Mouse (Mus musculus) heart, embryonic 11.5 days (tissue): ENCODE measurements around the gene Smad5. TPM values are rescaled to one million over a fixed set of nuclear protein-coding genes. Genes with fewer than 3 reads are reported as not detected.
A peak's percentile ranks its signal among the peaks of the same experiment; 100 is the strongest.

Source experiments
- ATAC-seq: fragments of 200-750 bp; cut with Nextera tagmentation; replicated peaks from 2 replicates; pipeline ENCODE4 v1.8.0; 2017; ENCODE audit warnings: moderate library complexity; ENCODE audit not compliant: insufficient number of reproducible peaks, low FRiP score, low TSS enrichment
- H3K27ac ChIP-seq: fragments of 300-500 bp; sonication (generic); 2 replicates; pipeline ENCODE4 v1.5.1; 2014; ENCODE audit warnings: mild to moderate bottlenecking, low read depth, low read length
- H3K27me3 ChIP-seq: fragments of 300-500 bp; sonication (generic); 2 replicates; pipeline ENCODE4 v1.6.1; 2014; ENCODE audit warnings: mild to moderate bottlenecking, low read length, mixed read lengths; ENCODE audit not compliant: control insufficient read depth, insufficient read depth
- H3K36me3 ChIP-seq: fragments of 300-500 bp; sonication (generic); 2 replicates; pipeline ENCODE4 v1.6.1; 2014; ENCODE audit warnings: mild to moderate bottlenecking, low read length, moderate library complexity, mixed read lengths; ENCODE audit not compliant: control insufficient read depth, insufficient read depth
- H3K4me1 ChIP-seq: fragments of 300-500 bp; sonication (generic); 2 replicates; pipeline ENCODE4 v1.6.1; 2014; ENCODE audit warnings: low read length; ENCODE audit not compliant: control insufficient read depth, insufficient read depth
- H3K4me2 ChIP-seq: fragments of 300-500 bp; sonication (generic); 2 replicates; pipeline ENCODE4 v1.6.1; 2014; ENCODE audit warnings: mild to moderate bottlenecking, moderate library complexity
- H3K4me3 ChIP-seq: fragments of 300-500 bp; sonication (generic); 2 replicates; pipeline ENCODE4 v1.5.1; 2014; ENCODE audit warnings: low read depth, low read length
- H3K9ac ChIP-seq: fragments of 300-500 bp; sonication (generic); 2 replicates; pipeline ENCODE4 v1.6.1; 2014; ENCODE audit warnings: mild to moderate bottlenecking, low read depth, low read length, moderate library complexity
- H3K9me3 ChIP-seq: fragments of 300-500 bp; sonication (generic); replicated peaks from 2 replicates; pipeline ENCODE4 v1.6.1; 2016; ENCODE audit warnings: low read length; ENCODE audit not compliant: control insufficient read depth
- WGBS: fragments of 180-500 bp; shearing (Covaris S2); extraction: QIAGEN DNeasy Blood & Tissue Kit; methylation state at CpG from one replicate; pipeline ENCODE4 v1.1.7; 2014; ENCODE audit not compliant: insufficient replicate concordance; 5-methylcytosine and 5-hydroxymethylcytosine counted together
- polyA plus RNA-seq: library from polyadenylated mRNA; unstranded; fragments of >200 nt; fragmentation: Nextera tagmentation; extraction: Ambion mirVana; gene quantifications from 2 replicates; pipeline ENCODE4 v1.2.1, GENCODE M21; 2014

The Smad5 gene
- polyA plus RNA-seq, 1 experiment from 2014 or later: 25.7 TPM

GRCm38 (mm10) chr13:56696699-56697098, 6.1 kb upstream of the Smad5 start:
- Histone ChIP-seq H3K27me3 (no peaks in the 10 kb centered on the region), H3K9ac (no peak overlapping the region), H3K36me3 (no peaks in the 10 kb centered on the region), H3K4me3 (no peak overlapping the region), H3K9me3 (no peaks in the 10 kb centered on the region; the same call in 1 of the 2 replicates), H3K4me2 (no peak overlapping the region), H3K27ac (no peak overlapping the region), H3K4me1 (no peaks in the 10 kb centered on the region)
- ATAC-seq: no peak
- 71% methylated on average over 5 of the region's 5 CpGs for WGBS

- Histone ChIP-seq H3K4me2 (no peak overlapping the region), H3K27me3 (no peaks in the 10 kb centered on the region), H3K9me3 (no peaks in the 10 kb centered on the region; the same call in 1 of the 2 replicates), H3K4me1 (no peaks in the 10 kb centered on the region), H3K4me3 (no peak overlapping the region), H3K36me3 (no peaks in the 10 kb centered on the region), H3K27ac (no peak overlapping the region), H3K9ac (no peak overlapping the region)
- whole genome bisulfite sequencing: 84% methylated on average over 2 of the region's 2 CpGs
- ATAC-seq: no peak
Measured at GRCm38 (mm10) chr13:56697171-56697570, 5.6 kb upstream of the Smad5 start.

- Histone ChIP-seq H3K4me3 (no peak overlapping the region), H3K27ac (no peak overlapping the region), H3K36me3 (no peaks in the 10 kb centered on the region), H3K4me2 (no peak overlapping the region), H3K9me3 (no peaks in the 10 kb centered on the region; the same call in 1 of the 2 replicates), H3K9ac (no peak overlapping the region), H3K4me1 (peaks cover 2% of the 10 kb centered on the region; the same call in 1 of the 2 replicates), H3K27me3 (no peaks in the 10 kb centered on the region)
- WGBS: 52% methylated on average over 9 of the region's 9 CpGs
- ATAC-seq: no peak
Measured at GRCm38 (mm10) chr13:56698391-56698790, 4.4 kb upstream of the Smad5 start.

DNA sequence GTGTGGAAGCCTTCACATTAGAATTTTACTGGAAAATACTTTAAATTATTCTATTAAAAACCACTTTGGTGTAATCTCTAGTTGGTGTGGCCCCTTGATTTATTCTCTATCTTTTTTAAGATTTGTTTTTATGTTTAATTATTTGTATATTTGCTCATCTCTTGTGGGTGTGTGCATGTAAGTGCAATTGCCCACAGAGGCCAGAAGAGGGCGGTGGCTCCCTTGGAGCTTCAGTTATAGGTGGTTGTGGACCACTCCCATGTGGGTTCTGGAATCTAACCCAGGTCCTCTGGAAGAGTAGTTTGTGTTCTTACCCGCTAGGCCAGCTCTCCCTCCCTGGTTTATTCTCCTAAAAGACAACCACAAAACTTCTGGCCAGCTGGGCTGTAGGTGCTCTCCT, 3.4 kb upstream of the Smad5 start:
- H3K27me3 ChIP-seq: no peaks in the 10 kb centered on the region
- no peaks in the 10 kb centered on the region; the same call in 1 of the 2 replicates for H3K9me3 ChIP-seq
- ATAC-seq: no peak
- WGBS: 93% methylated on average over 2 of the region's 2 CpGs
- no peaks in the 10 kb centered on the region for H3K36me3 ChIP-seq
- H3K4me2 ChIP-seq: no peak overlapping the region
- H3K4me1 ChIP-seq: peaks cover 4% of the 10 kb centered on the region
- no peak overlapping the region for H3K4me3 ChIP-seq
- H3K9ac ChIP-seq: no peak overlapping the region
- no peak overlapping the region for H3K27ac ChIP-seq

DNA sequence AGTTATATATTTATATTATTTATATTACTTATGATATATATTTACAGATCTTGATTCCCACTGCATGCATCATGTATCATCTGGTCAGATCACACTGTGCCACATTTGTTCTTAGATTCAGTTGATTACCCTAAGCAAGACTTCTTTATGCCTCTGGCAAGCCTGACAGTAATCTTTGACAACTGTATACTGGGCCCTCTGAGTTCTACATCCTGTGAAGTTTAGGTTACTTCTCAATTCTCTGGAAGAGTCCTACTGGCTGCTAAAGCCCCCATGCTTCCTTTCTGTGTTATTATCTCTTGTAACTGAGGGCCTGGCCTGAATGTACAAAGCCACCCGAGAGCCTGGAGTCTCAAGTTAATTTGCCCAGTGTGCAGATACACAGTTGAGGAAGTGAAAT, 1.8 kb upstream of the Smad5 start:
- Histone ChIP-seq H3K27me3 (no peaks in the 10 kb centered on the region), H3K36me3 (no peaks in the 10 kb centered on the region), H3K4me3 (no peak overlapping the region), H3K4me1 (peaks cover 15% of the 10 kb centered on the region), H3K27ac (no peak overlapping the region), H3K9me3 (no peaks in the 10 kb centered on the region; the same call in 1 of the 2 replicates), H3K4me2 (no peak overlapping the region), H3K9ac (no peak overlapping the region)
- WGBS: 52% methylated on average over 1 of the region's 1 CpGs
- no peak for ATAC-seq

GRCm38 (mm10) chr13:56701924-56702323, 886 bp upstream of the Smad5 start:
- no peaks in the 10 kb centered on the region for H3K36me3 ChIP-seq
- H3K9me3 ChIP-seq: no peaks in the 10 kb centered on the region; the same call in 1 of the 2 replicates
- no peaks in the 10 kb centered on the region for H3K27me3 ChIP-seq
- no peak overlapping the region for H3K27ac ChIP-seq
- WGBS: 57% methylated on average over 10 of the region's 10 CpGs
- peaks cover 15% of the 10 kb centered on the region for H3K4me1 ChIP-seq
- H3K4me2 ChIP-seq: peak overlapping the region; percentile 67
- no peak for ATAC-seq
- H3K4me3 ChIP-seq: no peak overlapping the region
- no peak overlapping the region for H3K9ac ChIP-seq

DNA sequence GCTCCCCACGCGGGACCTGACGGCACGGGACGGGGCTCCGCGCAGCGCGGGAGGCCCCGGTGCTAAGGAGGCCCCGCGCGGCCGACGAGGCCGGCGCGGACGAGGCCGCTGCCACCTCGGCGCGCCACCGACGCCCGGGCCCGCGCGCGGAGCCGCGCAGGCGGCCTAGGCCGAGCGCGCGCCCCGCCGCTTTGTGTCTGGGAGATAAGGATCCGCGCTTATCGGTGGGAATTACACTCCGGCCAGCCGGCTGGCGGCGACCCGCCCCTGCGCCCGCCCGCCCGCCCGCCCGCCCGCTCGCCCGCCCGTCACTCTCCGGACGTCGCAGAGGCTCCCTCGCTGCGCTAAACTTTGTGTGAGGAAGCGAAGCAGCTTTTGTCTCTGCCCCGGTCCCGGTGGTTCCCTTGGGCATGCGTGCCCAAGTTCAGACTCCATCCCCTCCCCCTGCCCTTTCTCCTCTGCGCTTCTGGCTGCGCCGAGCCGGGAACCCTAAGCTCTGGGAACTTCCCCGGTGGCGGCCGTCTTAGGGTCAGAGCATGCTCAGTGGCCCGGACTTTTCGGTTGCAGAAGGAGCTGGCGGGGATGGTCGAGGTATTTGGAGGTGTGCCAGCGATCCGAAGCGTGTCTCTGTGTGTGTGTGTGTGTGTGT, 536 bp downstream of the Smad5 start:
- Histone ChIP-seq H3K4me1 (peaks cover 15% of the 10 kb centered on the region), H3K4me2 (peak overlapping the region; percentile 67), H3K36me3 (no peaks in the 10 kb centered on the region), H3K27me3 (no peaks in the 10 kb centered on the region), H3K4me3 (peak overlapping the region; percentile 77), H3K9ac (peak overlapping the region; percentile 96), H3K27ac (peak overlapping the region; percentile 99), H3K9me3 (no peaks in the 10 kb centered on the region; the same call in 1 of the 2 replicates)
- 0% methylated on average over 62 of the region's 80 CpGs for WGBS
- ATAC-seq: peak; percentile 76

DNA sequence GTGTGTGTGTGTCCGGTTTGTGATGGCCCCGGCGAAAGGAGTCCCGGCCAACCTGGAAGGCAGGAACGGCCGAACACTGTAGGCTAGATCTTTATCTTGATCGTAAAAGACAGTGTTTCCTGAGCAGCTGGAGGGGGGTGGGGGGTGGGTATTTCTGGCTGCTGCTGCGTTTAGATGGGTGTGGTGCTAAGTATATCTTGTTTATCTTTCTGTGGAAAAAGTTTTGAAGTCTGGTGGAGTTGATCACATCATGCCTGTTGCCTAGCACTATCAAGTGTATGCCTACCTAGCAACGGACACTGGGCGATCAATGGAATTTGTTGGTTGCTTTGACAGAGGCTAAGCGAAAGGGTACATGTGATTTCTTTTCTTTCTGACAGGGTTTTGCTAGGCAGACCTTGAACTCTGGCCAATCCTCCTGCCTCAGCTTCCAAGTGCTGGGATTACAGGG, 1.1 kb downstream of the Smad5 start:
- peak overlapping the region; percentile 67 for H3K4me2 ChIP-seq
- no peaks in the 10 kb centered on the region for H3K36me3 ChIP-seq
- no peaks in the 10 kb centered on the region for H3K27me3 ChIP-seq
- H3K9ac ChIP-seq: peak overlapping the region; percentile 96
- peak overlapping the region; percentile 99 for H3K27ac ChIP-seq
- peaks cover 15% of the 10 kb centered on the region for H3K4me1 ChIP-seq
- H3K4me3 ChIP-seq: peak overlapping the region; percentile 77
- WGBS: 2% methylated on average over 11 of the region's 11 CpGs
- peak; percentile 33; the same call in 1 of the 2 replicates for ATAC-seq
- H3K9me3 ChIP-seq: no peaks in the 10 kb centered on the region; the same call in 1 of the 2 replicates

GRCm38 (mm10) chr13:56704596-56704995, 1.8 kb downstream of the Smad5 start:
- no peaks in the 10 kb centered on the region for H3K27me3 ChIP-seq
- H3K4me1 ChIP-seq: peaks cover 18% of the 10 kb centered on the region
- H3K27ac ChIP-seq: no peak overlapping the region
- ATAC-seq: no peak
- no peaks in the 10 kb centered on the region for H3K9me3 ChIP-seq
- 60% methylated on average over 2 of the region's 2 CpGs for WGBS
- H3K4me2 ChIP-seq: peak overlapping the region; percentile 67
- 0 out of 2 replicates have a peak overlapping the region, but pooled peaks have one; percentile 96 for H3K9ac ChIP-seq
- H3K4me3 ChIP-seq: peak overlapping the region; percentile 77
- H3K36me3 ChIP-seq: no peaks in the 10 kb centered on the region
